Mouse (Mus musculus): Measurements from ENCODE around the gene Tmem41b. TPM values are rescaled to one million over a fixed set of nuclear protein-coding genes. Genes with fewer than 3 reads are reported as not detected.
"Not testable (repeated sequence)": the region's sequence is repeated elsewhere in the genome, so short reads cannot be mapped to it uniquely, and the experiment has no call there.

Gene Tmem41b
- total and polyA plus RNA-seq, 3 experiments = 22.7 to 105 (median 68.5) TPM

DNA sequence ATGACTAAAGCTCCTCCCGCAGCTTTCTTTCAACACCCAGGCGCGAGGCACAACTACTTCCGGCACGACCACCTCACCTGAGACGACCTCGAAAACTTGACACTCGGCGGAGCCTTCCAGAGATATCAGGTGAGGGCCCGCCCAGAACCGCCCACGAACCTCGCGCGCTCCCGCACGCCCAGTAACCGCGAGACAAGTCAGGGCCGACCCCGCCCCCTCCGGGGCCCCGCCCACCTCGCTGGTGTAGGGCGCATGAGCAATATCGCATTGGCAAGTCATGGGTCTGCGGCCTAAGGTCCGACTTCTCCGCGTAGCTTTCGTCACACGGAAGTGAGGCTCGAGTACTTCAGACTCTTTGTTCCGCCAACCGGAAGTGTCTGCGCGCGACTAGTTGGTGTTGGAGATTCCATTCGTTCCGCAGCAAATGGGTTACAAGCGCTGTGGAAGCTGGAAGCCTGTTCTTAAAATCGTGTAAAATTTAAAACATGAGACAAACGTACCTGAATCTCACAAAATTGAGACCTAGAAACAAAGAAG lies 528 bp downstream of the Tmem41b start:
- Histone ChIP-seq H3K27me3 (ENCODE audit: insufficient read depth, low read length) (peaks cover 4% of the 10 kb centered on the region), H3K36me3 (replicated peaks) (peaks cover 28% of the 10 kb centered on the region), H3K4me3 (ENCODE audit: low read depth, low read length) (peak overlapping the region; percentile 79), H3K4me1 (ENCODE audit: insufficient read depth, low read depth, low read length) (peaks cover 19% of the 10 kb centered on the region), H3K9me3 (replicated peaks) (no peaks in the 10 kb centered on the region)
- DNase-seq (ENCODE audit: low spot score) = peak; percentile 72
- TF ChIP-seq POLR2AphosphoS5 (IDR thresholded peaks at IDR 0.05; ENCODE audit: insufficient replicate concordance, low read depth, low read length) = no peak
- no peak for TF ChIP-seq GATA1 (IDR thresholded peaks at IDR 0.05; ENCODE audit: borderline replicate concordance, low read length)
- peak; percentile 97 for ATAC-seq (ENCODE audit: extremely low read depth, insufficient number of reproducible peaks, low FRiP score, poor library complexity, severe bottlenecking)

DNA sequence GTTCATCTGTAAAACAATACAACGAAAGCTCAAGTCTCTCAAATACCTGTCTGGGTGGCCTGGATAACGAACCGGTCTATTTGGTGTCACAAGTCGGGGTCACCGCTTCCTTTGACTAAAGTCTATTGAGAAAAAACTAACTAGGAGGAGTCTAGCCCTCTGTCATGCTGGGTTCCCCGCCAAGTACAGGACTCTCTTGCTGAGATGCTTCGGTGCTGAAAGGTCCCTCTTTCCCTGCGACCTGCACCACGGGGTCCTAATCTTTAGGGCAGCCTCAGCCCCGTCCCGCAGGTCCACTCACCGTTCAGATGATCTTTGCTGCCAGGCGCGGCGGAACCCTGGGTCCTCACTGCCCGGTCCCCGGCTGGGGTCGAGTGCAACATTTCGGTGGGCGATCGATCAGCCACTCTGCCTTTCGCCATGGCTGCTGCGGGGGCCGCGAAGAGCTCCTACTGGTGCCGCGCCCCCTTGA lies 1.0 kb downstream of the Tmem41b start:
- DNase-seq (ENCODE audit: low spot score) (no peak), ATAC-seq (ENCODE audit: extremely low read depth, insufficient number of reproducible peaks, low FRiP score, poor library complexity, severe bottlenecking) (no peak)

DNA sequence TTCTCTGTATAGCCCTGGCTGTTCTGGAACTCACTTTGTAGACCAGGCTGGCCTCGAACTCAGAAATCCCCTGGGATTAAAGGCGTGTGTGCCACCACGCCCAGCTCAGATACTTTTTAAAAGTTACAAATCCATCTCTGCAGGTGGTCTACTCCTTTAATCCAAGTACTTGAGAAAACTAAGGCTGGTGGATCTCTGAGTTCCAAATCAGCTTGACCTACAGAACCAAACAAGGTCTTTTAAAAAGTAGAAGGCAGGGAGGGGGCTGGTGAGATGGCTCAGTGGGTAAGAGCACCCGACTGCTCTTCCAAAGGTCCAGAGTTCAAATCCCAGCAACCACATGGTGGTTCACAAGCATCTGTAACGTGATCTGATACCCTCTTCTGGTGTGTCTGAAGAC lies 2.1 kb downstream of the Tmem41b start:
- DNase-seq (ENCODE audit: low spot score); H3K9me3 ChIP-seq (replicated peaks); H3K27me3 ChIP-seq (ENCODE audit: insufficient read depth, low read length); ATAC-seq (ENCODE audit: extremely low read depth, insufficient number of reproducible peaks, low FRiP score, poor library complexity, severe bottlenecking); H3K4me3 ChIP-seq (ENCODE audit: low read depth, low read length): not testable (repeated sequence)
- Histone ChIP-seq H3K4me1 (ENCODE audit: insufficient read depth, low read depth, low read length) (peaks cover 17% of the 10 kb centered on the region), H3K36me3 (replicated peaks) (peaks cover 38% of the 10 kb centered on the region)

More for the DNA sequence above, 1.0 kb downstream of the Tmem41b start:
- Histone ChIP-seq H3K4me3 (ENCODE audit: low read depth, low read length) (peak overlapping the region; percentile 79), H3K27me3 (ENCODE audit: insufficient read depth, low read length) (peaks cover 3% of the 10 kb centered on the region; the same call in 1 of the 2 replicates), H3K36me3 (replicated peaks) (peaks cover 29% of the 10 kb centered on the region), H3K9me3 (replicated peaks) (no peaks in the 10 kb centered on the region), H3K4me1 (ENCODE audit: insufficient read depth, low read depth, low read length) (peaks cover 19% of the 10 kb centered on the region)
- TF ChIP-seq POLR2AphosphoS5 (IDR thresholded peaks at IDR 0.05; ENCODE audit: insufficient replicate concordance, low read depth, low read length) (no peak), GATA2 (IDR thresholded peaks at IDR 0.05; ENCODE audit: borderline replicate concordance, low read depth, low read length) (no peak), CTCF (IDR thresholded peaks at IDR 0.05; ENCODE audit: low read depth, low read length) (no peak), TAL1 (conservative IDR thresholded peaks at IDR 0.05; ENCODE audit: low read depth, low read length) (no peak), GATA1 (IDR thresholded peaks at IDR 0.05; ENCODE audit: borderline replicate concordance, low read length) (no peak)

DNA sequence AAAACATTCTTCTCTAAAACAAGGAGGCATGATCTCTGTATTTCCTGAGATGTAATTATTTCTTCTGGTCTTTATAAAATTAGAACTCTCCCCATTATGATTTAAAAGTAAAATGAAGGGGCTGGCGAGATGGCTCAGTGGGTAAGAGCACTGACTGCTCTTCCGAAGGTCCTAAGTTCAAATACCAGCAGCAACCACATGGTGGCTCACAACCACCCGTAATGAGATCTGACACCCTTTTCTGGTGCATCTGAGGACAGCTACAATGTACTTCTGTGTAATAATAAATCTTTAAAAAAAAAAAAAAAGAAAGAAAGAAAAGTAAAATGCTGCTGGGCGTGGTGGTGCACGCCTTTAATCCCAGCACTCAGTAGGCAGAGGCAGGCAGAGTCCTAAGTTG lies 9.6 kb downstream of the Tmem41b start:
- not testable (repeated sequence) for H3K4me1 ChIP-seq (ENCODE audit: insufficient read depth, low read depth, low read length); H3K27me3 ChIP-seq (ENCODE audit: insufficient read depth, low read length); DNase-seq (ENCODE audit: low spot score); H3K4me3 ChIP-seq (ENCODE audit: low read depth, low read length); H3K9me3 ChIP-seq (replicated peaks); ATAC-seq (ENCODE audit: extremely low read depth, insufficient number of reproducible peaks, low FRiP score, poor library complexity, severe bottlenecking)
- peaks cover 73% of the 10 kb centered on the region for H3K36me3 ChIP-seq (replicated peaks)

DNA sequence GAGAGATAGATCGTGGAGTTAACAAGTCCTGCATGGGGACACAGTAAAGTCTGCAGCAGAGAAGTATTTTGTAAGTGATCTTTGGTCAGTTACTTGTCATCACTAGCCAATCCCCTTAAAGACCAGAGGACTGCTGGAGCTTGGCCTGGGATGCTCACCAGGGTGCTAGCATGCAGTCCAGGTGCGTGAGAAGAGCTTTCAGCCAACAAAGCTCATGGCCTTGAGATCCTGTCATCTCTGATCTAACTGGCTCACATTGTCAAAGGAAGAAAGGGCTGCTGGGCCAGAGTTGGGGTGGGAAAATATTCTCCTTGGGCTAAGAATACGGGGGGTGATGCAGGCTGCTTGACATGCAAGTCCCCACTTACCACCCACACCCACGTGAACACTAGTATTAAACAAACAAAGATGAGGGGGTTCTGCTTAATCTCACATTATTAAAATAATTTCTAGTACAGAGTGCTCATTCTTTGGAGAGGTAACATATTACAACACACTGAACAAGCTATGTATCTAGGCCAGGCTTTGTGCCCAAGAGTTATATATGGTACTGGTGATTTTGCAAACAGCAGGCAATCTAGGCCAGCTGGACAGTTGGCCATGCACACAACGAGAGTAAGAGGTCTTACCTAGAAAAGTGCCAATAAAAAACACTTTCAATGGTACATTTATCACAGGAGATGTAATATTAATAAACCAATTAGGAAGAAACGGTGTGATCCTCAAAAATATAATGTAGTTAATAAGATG lies 10.6 kb downstream of the Tmem41b start:
- Histone ChIP-seq H3K36me3 (replicated peaks) (peaks cover 66% of the 10 kb centered on the region), H3K9me3 (replicated peaks) (no peaks in the 10 kb centered on the region), H3K4me1 (ENCODE audit: insufficient read depth, low read depth, low read length) (no peaks in the 10 kb centered on the region), H3K27me3 (ENCODE audit: insufficient read depth, low read length) (no peaks in the 10 kb centered on the region), H3K4me3 (ENCODE audit: low read depth, low read length) (no peak overlapping the region)
- DNase-seq (ENCODE audit: low spot score) = no peak
- ATAC-seq (ENCODE audit: extremely low read depth, insufficient number of reproducible peaks, low FRiP score, poor library complexity, severe bottlenecking) = no peak
- no peak for TF ChIP-seq GATA1 (IDR thresholded peaks at IDR 0.05; ENCODE audit: borderline replicate concordance, low read length)
- TF ChIP-seq TAL1 (conservative IDR thresholded peaks at IDR 0.05; ENCODE audit: low read depth, low read length) = no peak
- TF ChIP-seq GATA2 (IDR thresholded peaks at IDR 0.05; ENCODE audit: borderline replicate concordance, low read depth, low read length) = no peak
- no peak for TF ChIP-seq CTCF (IDR thresholded peaks at IDR 0.05; ENCODE audit: low read depth, low read length)
- TF ChIP-seq POLR2AphosphoS5 (IDR thresholded peaks at IDR 0.05; ENCODE audit: insufficient replicate concordance, low read depth, low read length) = no peak

DNA sequence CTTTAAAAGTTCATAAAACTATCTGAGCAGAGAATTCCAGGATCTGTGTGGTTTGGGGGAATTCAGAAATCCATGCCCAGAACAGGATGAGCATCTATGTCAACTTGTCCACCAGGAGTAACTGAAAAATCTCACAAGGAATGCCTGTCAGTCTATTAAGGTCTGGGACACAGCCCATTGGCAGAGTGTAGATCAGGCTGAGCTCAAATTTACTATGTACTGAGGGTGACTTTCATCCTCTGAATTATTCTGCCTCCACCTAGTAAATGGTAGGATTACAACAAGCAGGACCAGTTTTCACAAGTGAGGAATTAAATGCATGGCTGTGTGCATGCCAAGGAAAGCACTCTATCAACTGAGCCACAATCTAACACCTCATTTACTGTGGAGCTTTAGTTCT lies 17.2 kb downstream of the Tmem41b start:
- DNase-seq (ENCODE audit: low spot score) (no peak), ATAC-seq (ENCODE audit: extremely low read depth, insufficient number of reproducible peaks, low FRiP score, poor library complexity, severe bottlenecking) (no peak)
- Histone ChIP-seq H3K36me3 (replicated peaks) (peaks cover 14% of the 10 kb centered on the region), H3K4me1 (ENCODE audit: insufficient read depth, low read depth, low read length) (peaks cover 19% of the 10 kb centered on the region), H3K9me3 (replicated peaks) (0 out of 2 replicates have a peak, but pooled peaks cover 2% of the 10 kb centered on the region), H3K4me3 (ENCODE audit: low read depth, low read length) (no peak overlapping the region), H3K27me3 (ENCODE audit: insufficient read depth, low read length) (no peaks in the 10 kb centered on the region)
- TF ChIP-seq CTCF (IDR thresholded peaks at IDR 0.05; ENCODE audit: low read depth, low read length) (no peak), GATA1 (IDR thresholded peaks at IDR 0.05; ENCODE audit: borderline replicate concordance, low read length) (no peak), POLR2AphosphoS5 (IDR thresholded peaks at IDR 0.05; ENCODE audit: insufficient replicate concordance, low read depth, low read length) (no peak), GATA2 (IDR thresholded peaks at IDR 0.05; ENCODE audit: borderline replicate concordance, low read depth, low read length) (no peak), TAL1 (conservative IDR thresholded peaks at IDR 0.05; ENCODE audit: low read depth, low read length) (no peak)

Data from G1E (cell line).